Mouse (Mus musculus) embryonic facial prominence, embryonic 13.5 days (tissue): ENCODE results near the gene 4930415O20Rik. TPM values are rescaled to one million over a fixed set of nuclear protein-coding genes. Genes with fewer than 3 reads are reported as not detected.

Experiments used
- ATAC-seq: fragments of 200-750 bp; cut with Nextera tagmentation; 2 replicates; pipeline ENCODE4 v1.8.0; 2017; ENCODE audit warnings: low read depth; ENCODE audit not compliant: insufficient number of reproducible peaks, insufficient read depth, low FRiP score, low TSS enrichment
- H3K27ac ChIP-seq: fragments of 300-500 bp; sonication (generic); 2 replicates; pipeline ENCODE4 v1.5.1; 2015; ENCODE audit warnings: moderate library complexity, mild to moderate bottlenecking, inconsistent platforms
- H3K27me3 ChIP-seq: fragments of 300-500 bp; sonication (generic); 2 replicates; pipeline ENCODE4 v1.6.1; 2015; ENCODE audit warnings: mild to moderate bottlenecking, inconsistent platforms
- H3K36me3 ChIP-seq: fragments of 300-500 bp; sonication (generic); 2 replicates; pipeline ENCODE4 v1.6.1; 2015; ENCODE audit warnings: mild to moderate bottlenecking, inconsistent platforms
- H3K4me1 ChIP-seq: fragments of 300-500 bp; sonication (generic); 2 replicates; pipeline ENCODE4 v1.6.1; 2015; ENCODE audit warnings: inconsistent platforms
- H3K4me2 ChIP-seq: fragments of 300-500 bp; sonication (generic); 2 replicates; pipeline ENCODE4 v1.6.1; 2015; ENCODE audit warnings: moderate library complexity, mild to moderate bottlenecking, inconsistent platforms
- H3K4me3 ChIP-seq: fragments of 300-500 bp; sonication (generic); 2 replicates; pipeline ENCODE4 v1.5.1; 2015; ENCODE audit warnings: mild to moderate bottlenecking, inconsistent platforms
- H3K9ac ChIP-seq: fragments of 300-500 bp; sonication (generic); 2 replicates; pipeline ENCODE4 v1.6.1; 2015; ENCODE audit warnings: mild to moderate bottlenecking, inconsistent platforms
- H3K9me3 ChIP-seq: fragments of 300-500 bp; sonication (generic); 2 replicates; pipeline ENCODE4 v1.6.1; 2016; ENCODE audit warnings: inconsistent platforms
- WGBS: fragments of 180-500 bp; shearing (Covaris S2); methylation state at CpG from one replicate; pipeline ENCODE4 v1.1.7; 2015; ENCODE audit warnings: mixed read lengths; 5-methylcytosine and 5-hydroxymethylcytosine counted together
- polyA plus RNA-seq: library from polyadenylated mRNA; unstranded; fragments of >200 nt; fragmentation: Nextera tagmentation; extraction: Ambion mirVana; gene quantifications from 2 replicates; pipeline ENCODE4 v1.2.1, GENCODE M21; 2015

The 4930415O20Rik gene
- polyA plus RNA-seq, 1 experiment from 2014 or later = not detected

DNA sequence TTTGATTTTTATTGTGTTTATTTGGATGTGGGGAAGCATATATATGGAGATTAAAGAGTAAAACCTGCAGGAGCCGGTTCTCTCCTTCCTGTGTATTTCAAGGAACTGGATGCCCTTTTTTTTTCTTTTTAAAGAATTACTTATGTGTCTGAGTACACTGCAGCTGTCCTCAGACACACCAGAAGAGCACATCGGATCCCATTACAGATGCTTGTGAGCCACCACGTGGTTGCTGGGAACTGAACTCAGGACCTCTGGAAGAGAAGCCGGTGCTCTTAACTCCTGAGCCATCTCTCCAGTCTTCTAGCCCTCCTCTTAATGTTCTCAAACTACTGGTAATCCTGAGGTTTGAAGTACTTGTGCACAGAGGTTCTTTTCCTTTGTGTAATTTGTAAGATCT is 32.9 kb upstream of the 4930415O20Rik start:
- peaks cover 34% of the 10 kb centered on the region for H3K36me3 ChIP-seq
- H3K9me3 ChIP-seq = no peaks in the 10 kb centered on the region
- 0 out of 2 replicates have a peak, but pooled peaks cover under 1% of the 10 kb centered on the region for H3K4me1 ChIP-seq
- no peak for ATAC-seq
- no peaks in the 10 kb centered on the region for H3K27me3 ChIP-seq
- no peak overlapping the region for H3K4me2 ChIP-seq
- H3K4me3 ChIP-seq = no peak overlapping the region
- 75% methylated on average over 4 of the region's 4 CpGs for WGBS
- no peak overlapping the region for H3K27ac ChIP-seq
- H3K9ac ChIP-seq = no peak overlapping the region

DNA sequence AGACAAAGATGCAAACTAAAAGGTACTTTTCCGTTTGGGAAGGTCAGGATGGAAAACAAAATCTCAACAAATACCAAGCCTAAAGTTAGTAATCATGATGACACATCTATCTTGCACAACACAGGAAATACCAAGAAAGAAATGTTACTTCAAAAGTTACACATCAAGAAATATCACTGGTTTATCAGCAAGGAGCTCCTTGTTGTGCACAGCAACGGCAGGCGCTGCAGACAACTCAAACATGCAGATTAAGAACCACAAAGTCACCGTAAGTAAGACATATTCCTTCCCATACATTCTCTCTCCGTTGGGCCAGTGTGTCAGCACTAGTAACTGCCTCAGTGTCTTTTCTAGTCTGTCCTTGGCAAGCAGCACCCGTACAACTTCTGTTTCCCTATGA is 29.7 kb upstream of the 4930415O20Rik start:
- Histone ChIP-seq H3K27me3 (no peaks in the 10 kb centered on the region), H3K36me3 (peaks cover 64% of the 10 kb centered on the region)

DNA sequence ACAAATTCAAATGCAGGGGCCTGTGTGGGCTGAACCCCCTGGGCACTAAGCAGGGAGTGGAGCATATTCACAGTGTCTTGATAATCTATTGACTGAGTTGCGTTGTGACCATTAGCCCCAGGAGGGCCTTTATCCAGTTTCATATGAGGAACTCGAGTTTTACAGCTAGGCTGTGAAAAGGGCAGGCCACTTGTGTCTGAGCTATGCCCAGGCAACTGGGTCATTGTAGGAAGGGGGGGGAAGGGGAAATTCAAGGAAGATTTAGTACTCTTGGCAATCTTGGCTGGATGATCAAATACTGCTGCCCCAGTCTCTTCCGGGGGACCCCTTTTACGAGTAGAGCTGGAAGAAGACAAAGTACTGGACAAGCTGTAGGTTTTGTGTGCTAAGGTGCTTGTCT is 27.5 kb upstream of the 4930415O20Rik start:
- ATAC-seq = no peak

More for the DNA sequence above, 29.7 kb upstream of the 4930415O20Rik start:
- Histone ChIP-seq H3K4me1 (no peaks in the 10 kb centered on the region), H3K9ac (no peak overlapping the region), H3K9me3 (no peaks in the 10 kb centered on the region), H3K4me2 (no peak overlapping the region), H3K27ac (no peak overlapping the region), H3K4me3 (no peak overlapping the region)
- 89% methylated on average over 6 of the region's 6 CpGs for WGBS
- ATAC-seq = no peak

DNA sequence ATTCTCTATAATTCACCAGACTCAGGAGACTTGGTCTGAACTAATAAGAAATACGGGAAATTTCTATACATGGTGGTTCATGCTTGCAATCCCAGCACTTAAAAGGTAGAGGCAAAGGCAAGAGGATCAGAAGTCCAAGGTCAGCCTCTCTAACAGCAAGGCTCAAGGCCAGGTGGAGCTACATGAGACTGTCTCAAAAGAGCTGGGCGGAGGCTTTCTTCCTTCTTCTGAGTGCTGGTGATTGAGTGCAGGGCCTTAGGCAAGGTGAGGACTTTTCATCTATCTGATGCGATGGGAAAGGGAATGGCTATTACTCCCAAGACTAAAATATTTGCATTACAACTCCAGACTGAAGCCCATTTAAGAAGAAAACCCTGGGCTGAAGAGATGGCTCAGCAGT is 25.7 kb upstream of the 4930415O20Rik start:
- Histone ChIP-seq H3K27me3 (no peaks in the 10 kb centered on the region), H3K4me3 (no peak overlapping the region), H3K27ac (no peak overlapping the region), H3K9ac (no peak overlapping the region), H3K9me3 (no peaks in the 10 kb centered on the region), H3K4me2 (no peak overlapping the region), H3K36me3 (peaks cover 85% of the 10 kb centered on the region), H3K4me1 (no peaks in the 10 kb centered on the region)
- no peak for ATAC-seq
- 92% methylated on average over 3 of the region's 3 CpGs for WGBS

More for the DNA sequence above, 27.5 kb upstream of the 4930415O20Rik start:
- Histone ChIP-seq H3K4me3 (no peak overlapping the region), H3K9me3 (no peaks in the 10 kb centered on the region), H3K9ac (no peak overlapping the region), H3K27ac (no peak overlapping the region), H3K36me3 (peaks cover 80% of the 10 kb centered on the region), H3K27me3 (no peaks in the 10 kb centered on the region), H3K4me2 (no peak overlapping the region), H3K4me1 (no peaks in the 10 kb centered on the region)
- WGBS = 96% methylated on average over 4 of the region's 4 CpGs

DNA sequence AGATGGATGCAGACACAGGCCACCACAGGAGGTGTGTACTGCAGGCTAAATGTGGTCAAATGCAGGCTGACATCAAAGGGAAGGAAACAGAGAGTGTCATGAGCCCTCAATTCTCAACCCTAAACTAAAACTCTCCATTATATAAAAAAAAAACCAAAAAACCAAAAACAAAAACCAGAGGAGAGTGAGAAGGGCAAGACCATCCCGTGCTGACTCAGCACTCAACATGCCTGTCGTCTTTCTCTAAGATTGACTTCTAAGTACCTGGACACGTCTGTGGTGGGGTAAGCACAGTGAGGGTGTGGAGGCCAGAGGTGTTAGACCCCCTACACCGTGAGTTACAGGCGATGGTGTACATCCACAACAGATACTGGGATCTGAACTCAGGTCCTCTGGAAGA is 24.0 kb upstream of the 4930415O20Rik start:
- WGBS = 92% methylated on average over 5 of the region's 5 CpGs
- no peak for ATAC-seq
- no peak overlapping the region for H3K27ac ChIP-seq
- H3K4me1 ChIP-seq = no peaks in the 10 kb centered on the region
- no peak overlapping the region for H3K4me3 ChIP-seq
- H3K27me3 ChIP-seq = no peaks in the 10 kb centered on the region
- H3K9ac ChIP-seq = no peak overlapping the region
- no peak overlapping the region for H3K4me2 ChIP-seq
- H3K36me3 ChIP-seq = peaks cover 90% of the 10 kb centered on the region
- H3K9me3 ChIP-seq = no peaks in the 10 kb centered on the region

DNA sequence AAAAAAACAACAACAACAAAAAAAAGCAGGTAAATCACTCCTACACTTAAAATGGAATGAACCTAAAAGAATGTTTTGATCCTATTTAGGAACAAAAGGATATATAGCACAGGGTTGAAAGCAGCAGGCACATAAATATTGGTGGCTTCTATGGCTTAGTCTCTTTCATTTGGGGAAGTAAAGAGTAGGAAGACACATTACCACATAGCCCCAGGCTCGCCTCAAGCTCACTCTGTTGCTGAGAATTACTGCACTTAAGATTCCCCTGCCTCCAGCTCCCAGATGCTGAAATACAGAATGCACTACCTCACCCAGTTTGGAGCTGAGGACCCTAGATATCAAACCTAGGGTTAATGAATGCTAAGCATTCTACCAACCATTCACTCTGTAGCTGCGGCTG is 18.0 kb upstream of the 4930415O20Rik start:
- H3K36me3 ChIP-seq = peaks cover 78% of the 10 kb centered on the region
- H3K27me3 ChIP-seq = no peaks in the 10 kb centered on the region
- no peak overlapping the region for H3K4me3 ChIP-seq
- 82% methylated on average over 2 of the region's 2 CpGs for WGBS
- H3K4me2 ChIP-seq = no peak overlapping the region
- H3K9ac ChIP-seq = no peak overlapping the region
- no peak for ATAC-seq
- H3K4me1 ChIP-seq = no peaks in the 10 kb centered on the region
- H3K27ac ChIP-seq = no peak overlapping the region
- H3K9me3 ChIP-seq = no peaks in the 10 kb centered on the region

DNA sequence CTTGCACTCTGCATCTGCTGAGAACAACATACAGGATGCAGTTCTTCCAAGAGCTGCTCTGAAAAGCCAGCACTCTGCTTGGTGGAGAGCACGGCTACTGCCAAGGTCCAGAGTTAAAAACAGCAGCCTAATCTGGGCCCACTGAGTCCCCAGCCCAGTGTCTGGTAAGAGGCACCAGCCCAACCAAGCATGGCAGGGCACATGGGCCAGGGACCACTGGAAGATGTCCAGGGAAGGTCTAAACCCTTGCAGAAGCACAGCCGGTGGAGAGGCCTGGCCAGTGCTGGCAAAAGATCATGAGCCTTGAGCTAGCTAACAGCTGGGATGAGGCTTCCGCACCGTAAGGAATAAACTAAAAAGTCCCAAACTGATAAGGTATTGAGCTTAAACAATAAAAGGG is 14.9 kb upstream of the 4930415O20Rik start:
- Histone ChIP-seq H3K4me2 (no peak overlapping the region), H3K36me3 (peaks cover 76% of the 10 kb centered on the region), H3K27ac (no peak overlapping the region), H3K27me3 (no peaks in the 10 kb centered on the region), H3K9ac (no peak overlapping the region), H3K9me3 (no peaks in the 10 kb centered on the region), H3K4me1 (no peaks in the 10 kb centered on the region), H3K4me3 (no peak overlapping the region)
- no peak for ATAC-seq
- 92% methylated on average over 4 of the region's 4 CpGs for WGBS

DNA sequence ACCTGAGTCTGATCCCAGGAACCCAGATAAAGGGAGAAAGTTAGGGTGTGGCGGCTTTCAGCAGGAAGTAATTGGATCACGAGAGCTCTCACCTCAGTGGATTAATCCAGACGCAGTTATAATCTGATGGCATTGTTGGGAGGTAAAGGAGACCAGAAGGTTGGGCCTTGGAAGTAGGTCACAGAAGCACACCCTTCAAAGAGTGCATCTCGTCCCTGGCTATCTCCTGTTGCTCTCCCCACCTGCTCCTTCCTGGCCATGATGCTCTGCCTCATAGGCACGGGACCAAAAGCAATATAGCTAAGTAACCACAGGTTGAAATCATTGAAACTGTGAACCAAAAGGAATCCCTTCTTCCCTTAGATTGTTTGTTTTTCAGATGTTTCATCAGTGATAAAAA is 13.6 kb upstream of the 4930415O20Rik start:
- Histone ChIP-seq H3K4me2 (no peak overlapping the region), H3K27me3 (no peaks in the 10 kb centered on the region), H3K36me3 (peaks cover 68% of the 10 kb centered on the region), H3K9me3 (no peaks in the 10 kb centered on the region), H3K27ac (no peak overlapping the region), H3K4me3 (no peak overlapping the region), H3K4me1 (no peaks in the 10 kb centered on the region), H3K9ac (0 out of 2 replicates have a peak overlapping the region, but pooled peaks have one; percentile 16)
- no peak for ATAC-seq
- 87% methylated on average over 5 of the region's 5 CpGs for WGBS

DNA sequence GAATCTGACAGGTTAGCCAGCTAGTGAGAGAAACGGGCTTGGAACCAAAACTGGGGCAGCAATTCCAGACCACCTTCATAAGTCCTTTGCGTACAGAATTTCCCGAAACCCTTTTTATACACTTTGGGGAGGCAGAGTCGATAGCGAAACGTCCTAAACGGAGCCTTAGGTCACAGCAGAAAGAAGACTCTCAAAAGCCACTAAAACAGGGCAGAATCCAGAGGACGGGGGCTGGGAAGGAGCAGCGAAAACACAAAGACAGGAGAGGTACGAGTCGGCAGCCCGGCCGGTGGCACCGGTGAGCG is 3.9 kb upstream of the 4930415O20Rik start:
- peak overlapping the region; percentile 92 for H3K4me3 ChIP-seq
- H3K36me3 ChIP-seq = peaks cover 17% of the 10 kb centered on the region
- H3K4me2 ChIP-seq = peak overlapping the region; percentile 82
- no peaks in the 10 kb centered on the region for H3K9me3 ChIP-seq
- WGBS = under 1% methylated on average over 15 of the region's 15 CpGs
- peak overlapping the region; percentile 97 for H3K27ac ChIP-seq
- H3K27me3 ChIP-seq = no peaks in the 10 kb centered on the region
- peaks cover 26% of the 10 kb centered on the region for H3K4me1 ChIP-seq
- ATAC-seq = no peak
- peak overlapping the region; percentile 97 for H3K9ac ChIP-seq

DNA sequence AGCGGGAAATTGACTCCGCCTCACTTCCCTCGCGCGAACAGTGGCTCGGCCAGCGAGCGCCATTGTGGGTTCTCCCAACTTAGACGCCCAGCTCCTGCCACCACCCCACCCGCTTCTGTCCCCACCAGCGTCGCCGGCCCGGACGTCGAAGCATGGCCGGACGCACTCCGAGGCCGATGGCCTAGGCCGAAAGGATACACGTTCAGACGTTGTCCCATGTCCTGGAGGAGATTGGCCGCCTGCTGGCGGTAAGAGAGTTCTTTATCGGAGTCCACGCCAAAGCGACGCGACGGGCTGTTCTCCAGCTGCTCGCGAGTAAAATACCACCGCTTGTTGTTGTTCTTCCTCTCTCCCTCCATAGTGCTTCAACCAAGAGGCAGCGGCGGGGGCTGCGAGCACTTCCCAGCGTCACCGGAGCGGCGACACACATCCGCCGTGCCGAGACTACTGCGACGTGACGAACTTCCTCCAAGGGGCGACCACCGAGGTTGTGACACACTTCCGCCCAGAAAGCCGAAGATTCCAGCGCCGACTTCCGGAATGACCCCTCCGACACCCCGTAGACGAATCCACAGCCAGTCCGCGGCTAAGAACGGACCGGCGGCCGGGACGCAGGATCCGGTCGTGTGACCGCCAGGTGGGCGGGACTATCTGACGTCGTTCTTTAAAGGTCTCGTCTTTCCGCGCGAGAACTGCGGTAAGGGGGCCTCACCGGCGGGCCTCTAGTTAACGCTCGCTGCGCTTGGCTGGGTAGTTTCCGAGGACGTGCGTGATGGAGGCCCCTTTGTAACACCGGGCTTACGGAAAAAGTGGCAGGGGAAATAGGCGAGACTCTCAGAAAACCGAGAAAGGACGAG is 3.3 kb upstream of the 4930415O20Rik start:
- peak overlapping the region; percentile 97 for H3K27ac ChIP-seq
- H3K4me3 ChIP-seq = peak overlapping the region; percentile 92
- WGBS = under 1% methylated on average over 88 of the region's 88 CpGs
- H3K9ac ChIP-seq = peak overlapping the region; percentile 97
- peak; percentile 94 for ATAC-seq
- H3K4me1 ChIP-seq = peaks cover 26% of the 10 kb centered on the region
- H3K36me3 ChIP-seq = peaks cover 16% of the 10 kb centered on the region
- H3K4me2 ChIP-seq = peak overlapping the region; percentile 83
- H3K27me3 ChIP-seq = no peaks in the 10 kb centered on the region
- no peaks in the 10 kb centered on the region for H3K9me3 ChIP-seq

DNA sequence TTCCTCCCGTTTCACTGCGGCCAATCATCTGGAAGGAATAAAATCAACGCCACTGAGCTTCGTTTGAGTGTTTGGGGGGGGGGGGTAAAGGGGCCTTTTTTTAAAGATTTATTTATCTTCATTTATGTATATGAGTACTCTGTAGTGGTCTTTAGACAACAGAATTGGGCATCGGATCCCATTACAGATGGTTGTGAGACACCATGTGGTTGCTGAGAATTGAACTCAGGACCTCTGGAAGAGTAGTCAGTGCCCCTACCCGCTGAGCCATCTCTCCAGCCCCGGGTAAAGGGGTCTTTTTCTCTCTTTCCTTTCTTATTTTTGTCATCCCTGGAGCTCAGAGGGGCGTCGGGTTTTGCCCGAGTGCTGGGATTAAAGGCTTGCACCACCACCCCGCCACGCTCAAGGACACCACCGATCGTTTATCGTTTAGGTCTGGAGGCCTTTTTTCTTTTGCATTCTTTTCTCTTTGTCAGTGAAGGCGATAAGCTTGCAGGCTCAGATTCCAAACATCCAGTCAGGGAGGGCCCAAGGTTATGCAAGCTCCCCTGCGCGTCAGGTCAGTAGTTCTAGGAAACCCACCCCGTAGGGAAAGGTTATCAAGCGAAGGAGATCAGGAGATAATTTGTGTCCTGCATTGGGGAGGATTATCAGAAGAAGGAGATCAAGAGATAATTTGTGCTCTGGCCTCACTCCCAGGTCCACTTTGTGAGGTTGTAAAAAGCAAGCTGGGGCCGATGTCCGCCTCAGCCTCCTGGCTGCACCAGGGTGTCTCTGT is 2.4 kb upstream of the 4930415O20Rik start:
- no peak for ATAC-seq
- peak overlapping the region; percentile 95 for H3K27ac ChIP-seq
- peak overlapping the region; percentile 92 for H3K4me3 ChIP-seq
- H3K27me3 ChIP-seq = no peaks in the 10 kb centered on the region
- no peaks in the 10 kb centered on the region for H3K9me3 ChIP-seq
- H3K36me3 ChIP-seq = peaks cover 7% of the 10 kb centered on the region
- peaks cover 26% of the 10 kb centered on the region for H3K4me1 ChIP-seq
- peak overlapping the region; percentile 83 for H3K4me2 ChIP-seq
- peak overlapping the region; percentile 87 for H3K9ac ChIP-seq
- WGBS = 12% methylated on average over 22 of the region's 22 CpGs

DNA sequence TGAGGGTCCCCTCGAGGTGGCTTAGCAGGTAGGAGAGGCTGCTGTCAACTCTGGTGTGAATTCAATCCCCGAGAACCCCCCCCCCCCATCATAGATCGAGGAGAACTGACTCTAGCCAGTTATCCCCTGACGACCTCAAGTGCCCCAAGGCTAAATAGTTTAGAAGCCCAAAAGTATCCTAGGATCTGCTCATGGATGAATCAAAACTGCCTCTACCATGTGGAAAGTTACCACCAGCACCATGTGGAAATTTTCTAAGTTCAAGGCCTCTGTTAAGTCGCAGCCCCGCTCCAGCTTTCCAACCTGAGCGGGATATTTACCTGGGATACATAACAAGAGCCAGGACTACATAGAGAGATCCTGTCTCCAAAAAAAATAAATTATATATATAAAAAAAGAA is 1.6 kb upstream of the 4930415O20Rik start:
- no peak for ATAC-seq
- H3K4me3 ChIP-seq = peak overlapping the region; percentile 92
- peak overlapping the region; percentile 87 for H3K9ac ChIP-seq
- peaks cover 4% of the 10 kb centered on the region; the same call in 1 of the 2 replicates for H3K36me3 ChIP-seq
- no peaks in the 10 kb centered on the region for H3K9me3 ChIP-seq
- no peaks in the 10 kb centered on the region for H3K27me3 ChIP-seq
- WGBS = 60% methylated on average over 7 of the region's 7 CpGs
- peak overlapping the region; percentile 83 for H3K4me2 ChIP-seq
- H3K27ac ChIP-seq = 0 out of 2 replicates have a peak overlapping the region, but pooled peaks have one; percentile 95
- peaks cover 26% of the 10 kb centered on the region for H3K4me1 ChIP-seq
